Mouse (Mus musculus): Measurements from ENCODE around the gene Vipr2.

The Vipr2 gene

DNA sequence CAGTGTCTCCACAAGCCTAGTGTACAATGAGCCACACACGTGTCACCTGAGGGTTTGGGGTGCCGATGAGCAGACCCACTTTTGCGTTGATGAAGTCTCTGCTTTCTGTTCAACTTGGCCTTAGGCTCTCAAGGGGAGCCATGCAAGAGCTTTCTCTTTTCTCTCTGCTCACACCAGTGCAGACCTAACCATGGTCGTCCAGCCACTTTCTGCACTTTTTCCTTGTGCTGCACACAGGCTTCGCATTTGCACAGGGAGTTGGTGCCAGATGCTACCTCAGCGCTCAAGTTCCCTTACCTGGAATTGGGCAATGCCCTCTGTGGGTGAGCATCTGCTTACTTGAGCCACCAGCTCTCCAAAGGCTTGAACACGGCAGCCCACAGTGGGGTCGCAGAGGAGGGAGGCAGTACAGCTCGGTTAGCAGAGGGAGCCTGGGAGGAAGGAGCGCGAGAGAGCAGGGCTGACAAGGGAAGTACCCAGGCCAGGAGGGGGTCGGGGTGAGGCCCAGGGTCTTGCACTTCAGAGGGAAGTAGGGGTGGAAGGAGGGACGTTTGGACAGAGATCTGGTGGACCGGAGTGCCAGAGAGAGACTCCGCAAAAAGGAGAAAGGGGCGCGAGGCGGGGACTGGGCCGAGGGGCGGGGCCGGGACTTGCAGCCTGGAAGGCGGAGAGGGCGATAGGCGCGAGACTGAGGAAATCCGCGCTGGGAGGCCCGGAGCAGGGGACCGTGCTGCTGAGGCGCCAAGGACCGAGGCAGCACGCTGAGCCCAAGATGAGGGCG, at the start of gene Vipr2:
Vipr2 (plus strand) TSS at position 653 of the 781 bp plus-strand sequence.
- DNase-seq (ENCODE audit: low read depth, low spot score) = no peak

DNA sequence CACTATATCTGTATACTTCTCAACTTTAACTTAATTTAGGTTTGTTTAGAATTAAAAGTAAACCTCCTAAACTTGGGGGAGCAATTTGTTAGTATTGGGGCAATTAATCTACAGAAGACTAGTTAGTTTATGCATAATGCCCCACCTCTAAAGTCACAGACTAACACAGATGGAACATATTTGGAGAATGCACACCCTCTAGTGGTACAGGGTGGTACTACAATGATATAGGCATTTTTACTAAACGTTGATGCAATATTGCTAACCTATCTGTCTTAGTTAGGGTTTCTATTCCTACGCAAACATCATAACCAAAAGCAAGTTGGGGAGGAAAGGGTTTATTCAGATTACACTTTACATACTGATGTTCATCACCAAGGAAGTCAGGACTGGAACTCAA, 49.4 kb upstream of the Vipr2 start:
- peak; percentile 76 for DNase-seq (ENCODE audit: low read depth, low spot score)

DNA sequence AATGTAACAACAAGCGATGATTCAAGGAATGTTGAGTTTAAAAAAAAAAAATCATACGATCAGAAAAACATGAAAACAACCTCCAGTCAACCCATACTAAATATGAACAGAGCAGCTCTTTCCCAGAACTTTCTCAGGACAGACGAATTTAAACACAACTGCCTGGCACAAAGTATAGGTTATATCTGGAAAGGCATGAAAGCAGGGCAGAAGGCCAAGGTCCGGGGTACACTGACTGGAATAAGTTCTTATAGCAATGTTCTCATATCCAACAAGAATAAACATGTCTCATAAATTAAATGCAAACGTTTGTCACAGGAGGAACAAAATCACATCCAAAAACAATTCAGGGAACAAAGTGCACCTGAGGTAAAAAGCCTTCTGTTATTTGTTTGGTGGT, 42.2 kb upstream of the Vipr2 start:
- no peak for DNase-seq (ENCODE audit: low read depth, low spot score)

DNA sequence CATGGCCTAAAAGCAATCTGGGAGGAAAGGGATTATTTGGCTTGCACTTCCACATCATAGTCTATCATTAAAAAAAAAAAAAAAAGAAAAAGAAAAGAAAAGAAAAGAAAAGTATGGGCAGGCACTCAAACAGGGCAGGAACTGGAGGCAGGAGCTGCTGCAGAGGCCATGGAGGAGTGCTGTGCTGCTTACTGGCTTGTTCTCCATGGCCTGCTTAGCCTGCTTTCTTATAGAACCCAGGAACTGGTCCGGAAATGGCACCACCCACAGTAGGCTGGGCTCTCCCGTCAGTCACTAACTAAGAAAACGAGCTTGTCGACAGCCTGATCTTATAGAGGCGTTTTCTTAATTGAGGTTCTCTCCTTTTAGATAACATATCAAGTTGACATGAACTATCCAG, 32.7 kb upstream of the Vipr2 start:
- no peak for DNase-seq (ENCODE audit: low read depth, low spot score)

DNA sequence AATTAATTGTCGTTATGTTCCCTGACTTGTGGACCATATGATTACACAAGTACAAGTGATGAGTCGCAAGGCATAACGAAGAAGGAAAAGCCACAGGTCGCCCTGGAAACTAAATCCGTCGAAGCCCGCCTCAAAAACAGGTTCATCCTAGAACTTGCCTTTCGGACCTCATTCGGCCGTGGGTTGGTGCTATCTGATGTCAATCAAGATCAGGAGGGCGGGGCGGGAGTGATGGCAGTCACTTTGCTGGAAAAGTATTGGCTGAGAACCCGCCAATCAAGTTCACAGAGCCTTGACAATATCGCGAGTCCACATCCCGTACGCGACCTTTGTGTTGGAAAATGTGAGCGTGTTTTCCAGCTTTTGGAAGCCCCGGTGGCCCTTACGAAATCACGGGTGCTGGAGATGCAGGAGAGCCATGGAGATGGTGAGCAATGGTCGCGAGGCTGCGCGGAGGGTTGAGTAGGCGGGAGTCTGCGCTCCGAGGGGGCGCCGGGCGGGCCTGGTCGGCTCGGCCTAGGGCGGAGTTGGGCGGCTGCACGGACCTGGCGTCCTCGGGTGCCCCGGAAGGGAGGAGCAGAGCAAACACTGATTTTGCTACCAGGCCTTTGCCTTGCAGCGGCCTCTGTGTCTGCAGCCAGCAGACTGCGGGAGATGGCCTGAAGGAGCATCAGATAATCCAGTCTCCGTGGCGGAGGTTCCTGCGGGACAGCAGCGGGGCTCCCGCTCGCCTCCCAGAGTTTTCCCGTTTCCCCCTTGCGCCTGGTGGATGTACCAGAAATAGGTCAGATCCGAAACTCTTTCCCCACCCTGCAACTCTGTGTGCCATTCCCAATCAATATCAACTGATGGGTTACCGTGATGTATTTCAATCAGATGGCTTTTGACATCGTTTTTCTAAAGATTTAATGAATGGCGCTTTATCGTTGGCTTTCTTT, 29.8 kb upstream of the Vipr2 start, which contains the start of gene Zfp386:
Zfp386 (plus strand) TSS at position 285 of the 938 bp plus-strand sequence.
- DNase-seq (ENCODE audit: low read depth, low spot score) = peak; percentile 100

DNA sequence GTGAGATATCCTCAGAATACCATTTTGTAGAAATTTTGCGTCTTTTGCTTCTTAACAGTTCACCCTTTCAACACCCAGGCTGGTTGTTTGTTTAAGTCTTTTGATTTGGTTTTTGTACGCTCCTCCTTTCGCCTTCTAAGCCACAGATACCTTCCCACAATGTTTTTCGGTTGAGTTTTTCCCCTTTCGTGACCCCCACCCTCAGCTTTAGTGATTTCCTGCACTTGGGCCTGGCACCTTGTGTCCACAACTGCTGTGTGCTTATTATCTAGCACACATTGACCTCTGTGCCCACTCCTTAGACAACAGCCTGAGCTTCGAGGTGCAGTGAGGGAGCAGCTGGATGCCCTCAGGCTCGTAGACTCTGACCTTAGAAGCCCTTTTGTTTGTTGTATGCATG, 28.8 kb upstream of the Vipr2 start:
- peak; percentile 14 for DNase-seq (ENCODE audit: low read depth, low spot score)

DNA sequence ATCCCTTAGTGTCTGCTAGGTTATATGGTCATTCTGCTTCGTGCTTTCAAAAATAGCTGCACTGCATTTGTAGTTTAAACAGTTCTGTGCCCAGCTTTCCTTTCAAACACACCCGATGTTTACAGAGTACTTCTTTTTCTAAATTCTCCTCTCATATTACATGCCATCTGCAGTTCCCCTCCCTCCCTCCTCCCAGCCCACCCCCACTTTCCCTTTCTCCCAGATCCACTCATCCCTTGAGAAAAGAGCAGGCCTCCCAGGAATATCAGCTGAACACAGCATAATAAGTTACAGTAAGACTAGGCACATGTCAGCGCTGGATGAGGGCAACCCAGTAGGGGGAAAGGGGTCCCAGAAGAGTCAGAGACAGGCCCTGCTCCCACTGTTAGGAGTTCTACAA, 28.3 kb upstream of the Vipr2 start:
- DNase-seq (ENCODE audit: low read depth, low spot score) = peak; percentile 16

DNA sequence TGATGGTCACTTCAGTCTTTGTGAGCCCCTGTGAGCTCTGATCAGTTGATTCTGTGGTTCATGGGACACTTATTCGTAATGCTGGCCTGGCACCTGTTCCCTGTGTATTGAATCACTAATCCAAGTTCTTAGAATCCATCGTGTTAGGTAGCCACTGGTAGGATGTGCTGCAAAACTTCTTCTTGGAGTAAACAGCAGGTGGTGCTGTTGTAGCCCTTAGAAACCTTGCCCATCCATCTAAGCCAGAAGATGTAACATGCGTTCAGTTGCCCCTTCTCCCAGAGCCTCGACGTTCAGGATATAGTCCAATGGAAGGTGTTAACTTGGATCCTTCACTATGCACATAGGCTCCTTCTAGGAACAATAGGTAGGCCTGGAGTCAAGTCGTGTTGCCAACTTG, 27.8 kb upstream of the Vipr2 start:
- DNase-seq (ENCODE audit: low read depth, low spot score) = peak; percentile 64

DNA sequence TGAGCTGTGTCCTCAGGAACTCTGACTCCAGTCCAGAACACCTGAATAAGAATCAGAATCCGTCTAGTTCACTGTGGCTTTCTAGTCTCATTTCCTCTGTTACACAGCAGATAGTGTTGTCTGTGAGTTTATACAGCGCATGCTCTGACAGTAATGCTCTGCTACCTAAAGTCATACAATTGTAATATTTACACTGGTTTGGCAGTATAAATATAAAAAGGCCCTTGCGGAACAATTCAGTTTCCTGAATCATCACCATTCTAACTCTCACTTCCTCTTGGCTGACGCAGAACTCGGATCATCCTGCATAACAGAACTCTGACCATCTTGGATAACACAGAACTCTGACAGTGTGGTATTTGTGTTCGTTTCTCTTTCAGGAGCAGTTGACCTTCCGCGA, 23.2 kb upstream of the Vipr2 start:
- DNase-seq (ENCODE audit: low read depth, low spot score) = no peak

DNA sequence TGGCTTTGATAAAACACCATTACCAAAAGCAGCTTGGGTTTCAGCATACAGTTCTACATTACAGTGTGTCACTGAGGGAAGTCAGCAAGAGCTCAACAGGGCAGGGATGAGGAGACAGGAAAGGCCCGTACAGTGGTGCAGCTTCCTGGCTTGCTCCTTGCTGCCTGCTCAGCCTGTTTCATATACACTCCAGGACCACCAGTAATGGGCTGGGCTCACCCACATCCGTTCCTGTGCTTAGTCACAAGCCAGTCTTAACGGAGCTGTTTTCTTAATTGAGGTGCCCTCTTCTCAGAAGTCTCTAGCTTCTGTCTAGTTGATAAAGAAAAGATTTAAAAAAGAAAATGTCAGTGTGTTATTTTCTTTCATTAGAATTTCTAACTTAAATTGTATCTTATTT, 21.4 kb upstream of the Vipr2 start:
- DNase-seq (ENCODE audit: low read depth, low spot score) = no peak

DNA sequence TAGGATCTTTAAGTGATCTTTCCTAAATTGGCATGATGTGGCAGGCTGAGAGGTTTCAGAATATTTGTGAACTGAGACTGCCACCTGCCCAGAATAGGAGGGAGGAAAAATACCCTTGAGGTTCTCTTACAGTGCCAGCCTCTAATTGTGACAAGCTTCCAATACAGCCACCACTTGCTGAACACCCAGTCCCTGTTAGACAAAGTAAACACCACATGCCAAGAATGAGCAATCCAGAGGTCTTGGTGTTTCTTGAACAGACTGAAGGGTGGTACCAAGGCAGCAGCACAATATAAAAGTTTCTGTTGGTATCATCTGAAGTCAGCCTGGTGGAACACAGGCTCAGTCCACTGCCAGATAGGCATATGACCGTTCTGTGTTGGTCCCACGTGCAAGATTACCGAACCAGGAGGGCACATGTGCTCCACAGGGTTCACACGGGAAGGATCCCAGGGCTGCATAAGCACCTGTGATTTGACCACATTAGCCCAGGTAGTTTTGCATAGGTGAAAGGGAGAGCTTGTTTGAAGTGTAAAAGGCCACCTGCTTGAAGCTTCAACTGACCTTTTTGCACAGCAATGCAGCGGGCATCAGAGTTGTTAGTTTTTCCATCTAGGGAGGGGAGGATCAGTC, 15.8 kb upstream of the Vipr2 start:
- DNase-seq (ENCODE audit: low read depth, low spot score) = no peak

DNA sequence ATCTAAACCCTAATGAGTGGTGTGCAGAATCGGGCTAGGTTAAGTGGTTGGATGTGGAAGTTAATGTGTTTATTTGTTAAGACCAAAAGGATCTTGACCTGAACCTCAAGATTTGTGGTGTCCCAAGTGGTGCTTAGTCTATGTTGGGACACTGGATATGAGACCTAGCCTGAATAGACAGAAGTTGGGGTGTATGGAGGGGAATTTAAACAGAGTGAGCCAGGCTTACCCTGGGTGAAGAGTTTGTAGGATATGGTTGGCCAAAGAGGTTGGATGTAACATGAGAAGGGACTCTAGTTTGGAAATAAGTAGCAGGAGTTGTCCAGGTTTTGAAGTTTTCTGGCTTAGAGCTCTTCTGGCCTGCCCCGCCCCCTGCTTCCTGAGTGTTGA, 15.3 kb upstream of the Vipr2 start:
- no peak for DNase-seq (ENCODE audit: low read depth, low spot score)

DNA sequence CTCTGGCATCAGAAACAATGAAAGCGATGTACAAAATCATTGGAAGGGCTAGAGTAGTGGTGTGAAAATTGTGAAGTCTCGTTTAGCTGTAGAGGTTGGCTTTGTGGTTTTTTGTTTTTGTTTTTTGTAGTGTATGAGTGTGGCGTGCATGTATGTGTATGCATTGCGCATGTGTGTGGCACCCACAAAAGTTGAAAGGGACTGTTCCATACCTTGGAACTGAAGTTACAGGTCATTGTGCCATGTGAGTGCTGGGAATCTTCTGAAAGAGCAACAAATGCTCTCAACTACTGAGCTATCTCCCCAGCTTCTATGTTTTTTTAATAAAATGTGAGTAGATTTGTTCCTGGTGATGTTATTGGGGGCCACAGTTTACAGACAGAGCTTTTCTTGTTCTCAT, 14.5 kb upstream of the Vipr2 start:
- no peak for DNase-seq (ENCODE audit: low read depth, low spot score)

DNA sequence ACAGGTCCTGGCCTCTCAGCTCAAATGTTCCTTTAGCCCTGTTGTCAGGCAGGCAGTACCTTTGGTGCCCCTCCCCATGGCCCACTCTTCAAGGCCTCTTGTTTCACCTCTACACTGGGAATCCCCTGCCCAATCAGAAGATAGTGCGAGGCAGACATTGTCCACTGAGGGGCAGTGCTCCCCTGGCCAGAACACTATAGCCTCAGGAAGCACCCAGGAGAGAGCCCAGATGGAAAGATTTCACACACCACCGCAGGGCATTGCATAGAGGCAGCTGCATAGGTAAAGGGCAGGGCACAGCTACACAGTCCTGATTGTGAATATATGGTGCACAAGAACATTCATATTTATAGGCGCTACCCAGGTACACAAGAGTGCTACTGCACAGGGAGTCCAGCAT, 6.5 kb upstream of the Vipr2 start:
- DNase-seq (ENCODE audit: low read depth, low spot score) = peak; percentile 57

DNA sequence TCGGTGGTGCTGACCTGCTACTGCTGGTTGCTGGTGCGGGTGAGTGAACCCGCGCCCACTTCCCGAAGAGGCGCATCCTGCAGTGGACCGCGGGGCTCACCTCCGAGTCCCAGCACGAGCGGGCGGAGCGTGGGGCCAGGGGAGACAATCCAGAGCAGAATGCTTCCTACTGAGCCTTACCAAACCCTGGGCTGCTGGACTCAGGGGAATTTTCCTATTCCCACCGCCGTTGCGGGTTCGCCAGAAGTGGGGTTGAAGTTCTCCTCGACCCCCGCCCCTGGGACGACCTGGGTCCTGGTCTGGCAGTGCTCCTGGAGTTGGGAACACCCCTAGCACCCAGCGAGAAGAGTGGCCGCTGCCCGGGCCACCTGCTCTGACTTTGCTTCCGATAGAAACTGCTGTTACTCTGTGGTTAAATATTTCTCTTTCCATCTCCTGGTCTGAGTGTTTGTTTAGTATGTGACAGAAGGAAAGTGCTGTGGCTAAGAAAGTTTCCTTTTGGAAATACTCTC, 385 bp downstream of the Vipr2 start:
- no peak for DNase-seq (ENCODE audit: low read depth, low spot score)

DNA sequence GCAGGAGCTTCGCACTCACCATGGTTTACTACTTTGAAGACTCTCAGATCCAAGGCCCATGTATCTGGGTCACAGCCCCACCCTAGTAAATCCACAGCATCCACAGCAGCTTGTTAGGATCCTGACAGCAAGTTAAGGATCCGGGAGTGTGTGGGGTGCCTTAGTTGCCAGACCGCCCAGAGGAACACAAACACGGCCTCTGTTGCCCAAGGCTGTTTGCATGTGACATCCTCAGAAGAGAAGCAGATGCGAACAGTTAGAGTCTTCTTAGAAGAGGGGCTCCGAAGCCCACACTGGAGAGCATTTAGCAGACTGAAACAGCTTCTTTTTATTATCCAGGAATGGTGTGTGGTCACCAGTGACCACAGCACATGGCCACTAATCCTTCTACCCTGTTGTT, 5.6 kb downstream of the Vipr2 start:
- no peak for DNase-seq (ENCODE audit: low read depth, low spot score)

DNA sequence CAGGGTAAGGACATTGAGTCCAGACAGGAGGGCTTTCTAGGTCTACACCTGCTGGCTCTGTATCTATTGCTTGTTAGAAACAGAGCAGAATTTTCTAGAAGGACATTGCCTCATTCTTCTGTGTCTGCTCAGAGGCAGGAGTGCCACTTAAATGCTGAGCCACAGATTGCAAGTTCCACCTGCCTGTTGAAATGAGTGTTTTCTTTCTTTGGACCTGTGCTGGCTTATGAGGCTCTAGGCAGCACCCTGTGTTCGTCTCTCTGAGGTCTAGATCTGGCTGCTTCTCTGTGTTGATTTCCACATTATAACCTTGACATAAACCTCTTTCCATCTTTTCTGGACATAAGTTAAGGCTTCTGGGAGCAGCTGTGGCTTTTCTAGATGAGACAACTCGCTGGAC, 6.8 kb downstream of the Vipr2 start:
- DNase-seq (ENCODE audit: low read depth, low spot score) = no peak

DNA sequence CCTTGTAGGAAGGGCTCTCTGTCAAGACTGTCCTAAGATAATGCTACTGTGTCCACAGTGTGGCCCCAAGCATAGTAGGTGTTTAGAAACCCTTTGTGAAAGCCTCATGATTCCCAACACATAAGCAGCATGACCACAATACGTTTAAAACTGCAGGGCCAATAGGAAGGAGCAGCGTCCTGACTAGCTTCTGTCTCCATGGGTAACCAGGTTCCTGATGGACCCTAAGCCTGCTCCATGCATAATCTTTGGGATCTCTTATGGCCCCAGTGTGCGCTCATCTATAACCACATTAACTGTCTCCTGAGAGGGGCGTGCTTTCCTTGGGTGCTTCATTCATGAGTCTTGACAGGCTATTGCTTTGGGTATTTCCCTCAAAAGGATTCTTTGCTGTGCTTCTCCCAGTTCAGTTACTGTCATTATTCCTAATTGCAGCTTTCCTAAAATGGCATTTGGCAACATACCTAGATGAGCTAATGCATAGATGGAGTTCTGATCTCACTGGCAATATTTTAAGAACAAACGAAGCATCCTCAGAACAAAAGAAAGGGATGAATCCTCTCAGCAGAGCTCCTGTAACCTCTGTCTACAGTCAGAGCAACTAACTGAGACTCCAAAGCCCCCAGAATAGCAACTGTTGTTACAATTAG, 9.6 kb downstream of the Vipr2 start:
- no peak for DNase-seq (ENCODE audit: low read depth, low spot score)

DNA sequence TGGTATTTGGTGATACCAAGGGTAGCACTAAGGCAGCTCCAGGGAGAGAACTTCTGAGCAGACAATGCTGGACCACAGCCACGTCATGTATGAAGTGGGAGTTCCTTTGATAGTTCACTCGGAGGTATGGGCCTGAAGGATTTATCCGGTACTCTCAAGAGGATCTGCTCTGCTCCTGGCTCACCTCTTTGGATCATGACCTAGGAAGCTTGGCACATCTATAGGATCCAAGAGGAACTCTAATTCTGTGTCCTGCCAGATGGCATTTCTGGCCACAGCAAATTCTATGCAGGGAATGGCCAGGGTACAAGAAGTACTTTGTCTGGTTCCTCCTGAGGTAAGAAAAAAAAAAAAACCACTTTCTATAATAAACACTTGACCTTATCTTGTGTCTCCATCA, 12.3 kb downstream of the Vipr2 start:
- DNase-seq (ENCODE audit: low read depth, low spot score) = no peak

DNA sequence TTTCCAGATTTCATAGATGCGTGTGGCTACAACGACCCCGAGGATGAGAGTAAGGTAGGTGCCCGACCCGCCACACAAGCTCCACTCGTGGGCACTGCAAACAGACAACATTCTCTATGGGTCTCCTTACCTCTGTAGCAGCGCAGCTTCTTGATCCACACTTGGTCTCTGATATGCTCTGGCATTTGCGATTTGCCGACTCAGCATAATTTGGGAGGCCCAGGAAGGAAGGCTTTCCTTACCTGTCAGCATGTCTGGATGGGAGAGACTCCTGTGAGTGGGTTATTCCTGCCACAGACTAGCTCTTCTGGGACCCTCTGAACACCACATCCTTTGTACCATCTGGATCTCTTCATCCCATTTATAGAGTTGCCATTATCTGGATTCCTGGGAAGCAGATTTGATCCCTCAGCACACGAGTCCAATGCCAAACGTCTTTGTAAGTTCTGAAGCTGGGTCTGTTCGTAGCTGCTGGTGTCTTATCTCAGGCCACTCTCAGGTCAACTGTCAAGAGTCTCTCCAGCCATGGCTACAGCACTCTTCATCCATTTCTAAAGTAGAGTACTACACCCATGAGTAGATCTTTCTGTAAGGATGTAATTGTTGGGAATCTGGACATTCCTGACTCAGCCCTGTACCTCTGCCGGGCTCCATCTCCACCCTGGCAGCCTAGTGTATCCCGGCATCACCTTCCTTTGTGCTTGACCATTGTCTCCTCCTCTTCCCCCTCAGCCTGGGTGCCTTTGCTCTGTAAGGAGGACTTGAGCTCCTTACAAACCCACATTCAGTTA, 17.4 kb downstream of the Vipr2 start:
- no peak for DNase-seq (ENCODE audit: low read depth, low spot score)

All from 3T3-L1 (cell line).